Comparison of ENCODE assay signal across 9 mouse cellular contexts in the genomic region with DNA sequence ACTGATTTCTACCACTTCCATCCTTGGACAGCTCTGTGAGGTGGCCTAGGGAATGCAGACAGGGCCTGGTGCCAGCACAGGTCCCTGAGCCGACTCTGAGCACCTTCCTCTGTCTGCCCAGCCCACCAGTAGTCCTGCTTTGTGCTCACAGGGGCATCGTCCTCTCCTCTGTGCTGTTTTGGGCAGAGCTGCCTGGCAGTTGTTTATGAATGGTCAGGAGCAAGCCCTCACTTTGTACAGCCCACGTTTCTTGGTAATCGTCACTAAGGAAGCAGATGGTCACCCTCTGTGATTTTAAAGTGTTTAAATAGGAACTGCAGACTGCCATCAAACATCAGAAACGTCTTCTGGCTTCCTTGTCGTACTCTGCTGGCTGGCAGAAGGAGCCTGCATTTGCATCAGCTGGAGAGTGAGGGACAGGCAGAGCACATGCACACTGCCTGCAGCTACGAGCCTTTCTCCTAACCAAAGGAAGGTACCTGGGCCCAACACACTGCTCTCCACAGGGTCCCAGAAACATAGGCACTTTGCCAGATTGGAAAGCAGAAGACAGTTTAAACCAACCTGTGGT.
DNase-seq lines count a peak whose midpoint lies in the region; ATAC-seq lines count a peak whose summit lies in the region.
"Had no signal": no experiment of that assay in that cellular context is flagged by ENCODE, and none has a peak within 500 bp of the region (broad histone marks: within the 10 kb centered on the region; RNA-seq: fewer than 3 reads in every experiment).

No protein-coding gene starts in this region.

- peaks cover 24% of the 10 kb centered on the region for H3K4me1 ChIP-seq in heart, embryonic 16.5 days (ENCODE audit: control insufficient read depth, insufficient read depth, low read length)
- H3K4me1 ChIP-seq in hindbrain, embryonic 11.5 days (replicated peaks; ENCODE audit: control insufficient read depth, insufficient read depth, low read length): peaks cover 28% of the 10 kb centered on the region
- peaks cover 40% of the 10 kb centered on the region for H3K4me1 ChIP-seq in midbrain, embryonic 11.5 days (ENCODE audit: control insufficient read depth, insufficient read depth, low read length)

- no peak for DNase-seq in heart, adult 9 months (ENCODE audit: low spot score in 2 of 2)
- peak; percentile 76 to 77 for DNase-seq in cerebellum, postnatal 14 days
- peak; percentile 35 for DNase-seq in hindbrain, embryonic 11.5 days (ENCODE audit: low spot score)
- no peak for DNase-seq in midbrain, embryonic 11.5 days (ENCODE audit: low spot score, missing footprints)
- DNase-seq in adrenal gland, postnatal 10 days: no peak
- no peak for DNase-seq in ovary, adult 18-20 months (ENCODE audit: low spot score)

- no peak overlapping the region for H3K4me2 ChIP-seq in heart, embryonic 16.5 days (ENCODE audit: low read depth, low read length)
- no peak overlapping the region for H3K4me2 ChIP-seq in hindbrain, embryonic 11.5 days (replicated peaks; ENCODE audit: low read depth, low read length)
- H3K4me2 ChIP-seq in midbrain, embryonic 11.5 days: peak overlapping the region; percentile 5; the same call in 1 of the 2 replicates

- H3K9me3 ChIP-seq in heart, embryonic 16.5 days (replicated peaks; ENCODE audit: control insufficient read depth, low read length): no peaks in the 10 kb centered on the region
- H3K9me3 ChIP-seq in hindbrain, embryonic 11.5 days (ENCODE audit: control insufficient read depth, low read length): no peaks in the 10 kb centered on the region
- no peaks in the 10 kb centered on the region for H3K9me3 ChIP-seq in midbrain, embryonic 11.5 days (ENCODE audit: control insufficient read depth, low read length)
- H3K9me3 ChIP-seq: G1E had no signal

- peak overlapping the region; percentile 45 for H3K27ac ChIP-seq in heart, embryonic 16.5 days (ENCODE audit: low read length)
- peak overlapping the region; percentile 98 for H3K27ac ChIP-seq in hindbrain, embryonic 11.5 days (ENCODE audit: low read depth, low read length)
- H3K27ac ChIP-seq in midbrain, embryonic 11.5 days (ENCODE audit: low read depth, low read length): peak overlapping the region; percentile 94

- no peak overlapping the region for H3K9ac ChIP-seq in heart, embryonic 16.5 days (ENCODE audit: low read length)
- H3K9ac ChIP-seq in hindbrain, embryonic 11.5 days (ENCODE audit: low read depth, low read length): peak overlapping the region; percentile 54
- H3K9ac ChIP-seq in midbrain, embryonic 11.5 days (ENCODE audit: low read length): peak overlapping the region; percentile 52

- 39% methylated on average over 7 of the region's 7 CpGs for WGBS in heart, embryonic 16.5 days
- 20% methylated on average over 7 of the region's 7 CpGs for WGBS in hindbrain, embryonic 11.5 days
- 22% methylated on average over 7 of the region's 7 CpGs for WGBS in midbrain, embryonic 11.5 days

- H3K27me3 ChIP-seq in heart, embryonic 16.5 days (ENCODE audit: control insufficient read depth, insufficient read depth, low read length): no peaks in the 10 kb centered on the region
- H3K27me3 ChIP-seq in hindbrain, embryonic 11.5 days (ENCODE audit: control insufficient read depth, insufficient read depth, low read length): no peaks in the 10 kb centered on the region
- H3K27me3 ChIP-seq in midbrain, embryonic 11.5 days (ENCODE audit: control insufficient read depth, insufficient read depth, low read length): no peaks in the 10 kb centered on the region

- H3K36me3 ChIP-seq in heart, embryonic 16.5 days (ENCODE audit: control insufficient read depth, insufficient read depth): peaks cover 3% of the 10 kb centered on the region; the same call in 1 of the 2 replicates
- no peaks in the 10 kb centered on the region for H3K36me3 ChIP-seq in hindbrain, embryonic 11.5 days (ENCODE audit: control insufficient read depth, insufficient read depth, low read length)
- no peaks in the 10 kb centered on the region for H3K36me3 ChIP-seq in midbrain, embryonic 11.5 days (ENCODE audit: control insufficient read depth, insufficient read depth, low read length)

- no peak for ATAC-seq in heart, embryonic 16.5 days (replicated peaks; ENCODE audit: extremely low read depth, insufficient read depth, low FRiP score)
- ATAC-seq in hindbrain, embryonic 11.5 days (ENCODE audit: low FRiP score): peak; percentile 41
- peak; percentile 43 for ATAC-seq in midbrain, embryonic 11.5 days (ENCODE audit: low FRiP score)
- no peak for ATAC-seq in CD4-positive, CD25-positive, alpha-beta regulatory T cell, adult 4 months

- H3K4me3 ChIP-seq in heart, embryonic 16.5 days (ENCODE audit: low read length): no peak overlapping the region
- H3K4me3 ChIP-seq in hindbrain, embryonic 11.5 days (ENCODE audit: low read depth, low read length): no peak overlapping the region
- H3K4me3 ChIP-seq in midbrain, embryonic 11.5 days (ENCODE audit: low read depth, low read length): no peak overlapping the region

Comparison
In these comparisons a context has a peak if more than half of its experiments do, and no peak if none do; other contexts are left out.
1. ATAC-seq: peak in hindbrain, embryonic 11.5 days (single experiment) and midbrain, embryonic 11.5 days (single experiment); none in heart, embryonic 16.5 days (single experiment) and CD4-positive, CD25-positive, alpha-beta regulatory T cell, adult 4 months (single experiment).
2. H3K27ac ChIP-seq: peak in every context shown above with its lines; median percentile 98 in hindbrain, embryonic 11.5 days; 94 in midbrain, embryonic 11.5 days; 45 in heart, embryonic 16.5 days.
3. DNase-seq: peak in cerebellum, postnatal 14 days (2 of 2) and hindbrain, embryonic 11.5 days (single experiment); none in heart, adult 9 months (0 of 2), midbrain, embryonic 11.5 days (single experiment), adrenal gland, postnatal 10 days (single experiment) and ovary, adult 18-20 months (single experiment).